Mouse (Mus musculus) liver, embryonic 11.5 days (tissue): ENCODE data around the gene Hmx2. TPM values are rescaled to one million over a fixed set of nuclear protein-coding genes. Genes with fewer than 3 reads are reported as not detected.

Experiments used
- polyA plus RNA-seq: library from polyadenylated mRNA; unstranded; fragments of >200 nt; fragmentation: Nextera tagmentation; extraction: Ambion mirVana; gene quantifications from 2 replicates; pipeline ENCODE4 v1.2.1, GENCODE M21; 2014

Gene Hmx2
- polyA plus RNA-seq, 1 experiment from 2014 or later = not detected

Other genes starting within 250 kb of the Hmx2 start
- not detected in 2 replicates for gene Cuzd1, start 226.5 kb upstream of the Hmx2 start, polyA plus RNA-seq
- 0.38 TPM in 1 of 2 replicates, not detected in the other for gene Fam24b, start 219.3 kb upstream of the Hmx2 start, polyA plus RNA-seq
- not detected in 2 replicates for gene Fam24a, start 214.9 kb upstream of the Hmx2 start, polyA plus RNA-seq
- gene 2310057M21Rik, start 186.0 kb upstream of the Hmx2 start, polyA plus RNA-seq = 19.2 and 27.1 TPM in 2 replicates
- gene Pstk, start 177.6 kb upstream of the Hmx2 start, polyA plus RNA-seq = 48.8 and 55.9 TPM in 2 replicates
- gene Ikzf5, start 138.3 kb upstream of the Hmx2 start, polyA plus RNA-seq = 20.6 and 21.1 TPM in 2 replicates
- 50.8 and 54.8 TPM in 2 replicates for gene Acadsb, start 138.2 kb upstream of the Hmx2 start, polyA plus RNA-seq
- not detected in 2 replicates for gene Hmx3, start 5.9 kb upstream of the Hmx2 start, polyA plus RNA-seq
- gene Bub3, start 11.4 kb downstream of the Hmx2 start, polyA plus RNA-seq = 192 and 201 TPM in 2 replicates